Mouse (Mus musculus): ENCODE results near the gene Trem2. TPM values are rescaled to one million over a fixed set of nuclear protein-coding genes. Genes with fewer than 3 reads are reported as not detected.

The Trem2 gene
- polyA plus RNA-seq, 1 experiment: 0.04 TPM

DNA sequence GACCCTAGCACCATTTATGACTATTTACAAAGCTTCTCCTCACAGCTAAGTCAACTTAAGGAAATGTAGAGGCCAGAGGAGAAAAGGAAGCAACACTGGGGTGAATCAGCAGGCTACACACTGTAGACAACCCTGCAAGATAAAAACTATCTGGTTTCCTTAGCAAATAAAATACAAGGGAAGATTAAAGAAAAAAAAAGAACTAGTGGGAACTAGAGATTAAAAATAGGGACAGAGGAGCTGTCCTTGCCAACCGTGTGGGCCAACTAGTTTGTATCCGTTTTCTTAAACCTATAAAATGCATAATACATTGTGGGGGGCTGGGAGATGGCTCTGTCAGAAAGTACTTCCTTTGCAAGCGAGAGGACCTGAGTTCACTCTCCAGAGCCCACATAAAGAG lies 4.3 kb upstream of the Trem2 start:
- Histone ChIP-seq H3K4me3 (no peak overlapping the region), H3K79me2 (ENCODE audit: control insufficient read depth, insufficient read depth) (no peaks in the 10 kb centered on the region), H3ac (ENCODE audit: control insufficient read depth, insufficient read length) (no peak overlapping the region), H3K36me3 (ENCODE audit: control insufficient read depth, insufficient read depth) (no peaks in the 10 kb centered on the region), H3K27me3 (ENCODE audit: control insufficient read depth, insufficient read depth, insufficient read length) (no peaks in the 10 kb centered on the region), H3K4me2 (ENCODE audit: low read depth) (no peak overlapping the region)
- no peak for TF ChIP-seq MYOD1 (IDR thresholded peaks at IDR 0.05; ENCODE audit: control insufficient read depth in 1 of 3, insufficient read length in 2 of 3, low read depth in 2 of 3)
- no peak for TF ChIP-seq E2F4 (IDR thresholded peaks at IDR 0.05; ENCODE audit: insufficient read depth)
- TF ChIP-seq TCF3 (IDR thresholded peaks at IDR 0.05; ENCODE audit: insufficient read length, low read depth): no peak
- TF ChIP-seq TCF12 (IDR thresholded peaks at IDR 0.05; ENCODE audit: insufficient read depth, poor library complexity, severe bottlenecking): no peak
- no peak for TF ChIP-seq POLR2A (IDR thresholded peaks at IDR 0.05; ENCODE audit: insufficient read length, low read depth)
- no peak for TF ChIP-seq USF1 (IDR thresholded peaks at IDR 0.05; ENCODE audit: low read depth)
- no peak for TF ChIP-seq CEBPB (IDR thresholded peaks at IDR 0.05; ENCODE audit: insufficient read depth, poor library complexity, severe bottlenecking)
- no peak for TF ChIP-seq MAX (IDR thresholded peaks at IDR 0.05; ENCODE audit: low read depth)
- no peak for TF ChIP-seq MYOG (IDR thresholded peaks at IDR 0.05; ENCODE audit: control insufficient read depth in 1 of 3, insufficient read depth in 1 of 3, insufficient read length in 2 of 3, low read depth in 2 of 3)
- no peak for TF ChIP-seq POLR2AphosphoS2 (IDR thresholded peaks at IDR 0.05; ENCODE audit: insufficient read length, low read depth)
- TF ChIP-seq REST (IDR thresholded peaks at IDR 0.05; ENCODE audit: insufficient read depth, insufficient read length): no peak
- no peak for TF ChIP-seq SRF (IDR thresholded peaks at IDR 0.05; ENCODE audit: control insufficient read depth, insufficient read length, low read depth)

DNA sequence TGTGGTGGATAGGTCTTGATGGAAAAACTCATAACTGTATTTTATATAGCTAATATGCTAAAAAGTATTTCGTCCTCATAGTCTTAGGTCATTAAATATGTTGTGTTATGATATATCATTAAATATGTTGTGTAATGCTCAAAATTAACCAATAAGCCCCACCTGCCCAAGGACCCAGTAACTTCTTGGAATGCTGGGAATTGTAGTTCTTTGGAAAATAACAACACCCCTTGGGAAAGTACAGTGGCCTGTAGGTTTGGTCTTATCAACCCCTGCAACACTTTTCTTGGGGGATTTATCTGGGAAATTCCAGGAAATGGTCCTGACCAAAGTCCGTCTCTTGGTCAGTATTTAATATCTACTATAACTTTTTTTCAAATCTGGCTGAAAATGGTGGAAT lies 3.1 kb upstream of the Trem2 start:
- H3K79me2 ChIP-seq (ENCODE audit: control insufficient read depth, insufficient read depth): no peaks in the 10 kb centered on the region
- TF ChIP-seq TCF3 (IDR thresholded peaks at IDR 0.05; ENCODE audit: insufficient read length, low read depth) (no peak), MYOD1 (IDR thresholded peaks at IDR 0.05; ENCODE audit: control insufficient read depth in 1 of 3, insufficient read length in 2 of 3, low read depth in 2 of 3) (no peak), USF1 (IDR thresholded peaks at IDR 0.05; ENCODE audit: low read depth) (no peak), MYOG (IDR thresholded peaks at IDR 0.05; ENCODE audit: control insufficient read depth in 1 of 3, insufficient read depth in 1 of 3, insufficient read length in 2 of 3, low read depth in 2 of 3) (no peak), REST (IDR thresholded peaks at IDR 0.05; ENCODE audit: insufficient read depth, insufficient read length) (no peak)

DNA sequence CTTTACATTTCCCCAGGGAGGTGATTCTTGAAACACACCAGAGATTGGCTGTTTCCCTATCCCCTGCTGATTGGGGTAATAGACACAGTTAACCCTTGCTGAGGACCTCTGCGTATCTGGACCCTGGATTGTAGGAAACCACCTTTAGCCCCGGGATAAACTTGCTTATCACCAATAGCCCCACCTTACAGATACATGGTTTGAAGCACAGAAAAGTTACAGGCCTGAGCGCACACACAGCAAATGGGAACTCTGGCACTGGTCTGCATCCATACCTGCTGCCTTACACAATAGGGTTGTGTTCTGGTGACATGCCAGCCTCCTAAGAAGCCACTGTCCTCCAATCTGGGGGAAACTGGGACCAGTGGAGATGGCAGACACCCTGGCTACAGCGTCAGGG lies 377 bp upstream of the Trem2 start:
- Histone ChIP-seq H3K36me3 (ENCODE audit: control insufficient read depth, insufficient read depth) (no peaks in the 10 kb centered on the region), H3K79me2 (ENCODE audit: control insufficient read depth, insufficient read depth) (no peaks in the 10 kb centered on the region), H3ac (ENCODE audit: control insufficient read depth, insufficient read length) (no peak overlapping the region), H3K4me3 (no peak overlapping the region), H3K27me3 (ENCODE audit: control insufficient read depth, insufficient read depth, insufficient read length) (no peaks in the 10 kb centered on the region), H3K4me2 (ENCODE audit: low read depth) (no peak overlapping the region)
- TF ChIP-seq CEBPB (IDR thresholded peaks at IDR 0.05; ENCODE audit: insufficient read depth, poor library complexity, severe bottlenecking) (no peak), POLR2A (IDR thresholded peaks at IDR 0.05; ENCODE audit: insufficient read length, low read depth) (no peak), E2F4 (IDR thresholded peaks at IDR 0.05; ENCODE audit: insufficient read depth) (no peak), SRF (IDR thresholded peaks at IDR 0.05; ENCODE audit: control insufficient read depth, insufficient read length, low read depth) (no peak), MAX (IDR thresholded peaks at IDR 0.05; ENCODE audit: low read depth) (no peak), MYOD1 (IDR thresholded peaks at IDR 0.05; ENCODE audit: control insufficient read depth in 1 of 3, insufficient read length in 2 of 3, low read depth in 2 of 3) (no peak), POLR2AphosphoS2 (IDR thresholded peaks at IDR 0.05; ENCODE audit: insufficient read length, low read depth) (no peak), USF1 (IDR thresholded peaks at IDR 0.05; ENCODE audit: low read depth) (no peak), REST (IDR thresholded peaks at IDR 0.05; ENCODE audit: insufficient read depth, insufficient read length) (no peak), TCF12 (IDR thresholded peaks at IDR 0.05; ENCODE audit: insufficient read depth, poor library complexity, severe bottlenecking) (no peak), TCF3 (IDR thresholded peaks at IDR 0.05; ENCODE audit: insufficient read length, low read depth) (no peak), MYOG (IDR thresholded peaks at IDR 0.05; ENCODE audit: control insufficient read depth in 1 of 3, insufficient read depth in 1 of 3, insufficient read length in 2 of 3, low read depth in 2 of 3) (no peak)

More for the DNA sequence above, 3.1 kb upstream of the Trem2 start:
- H3ac ChIP-seq (ENCODE audit: control insufficient read depth, insufficient read length): no peak overlapping the region
- H3K4me2 ChIP-seq (ENCODE audit: low read depth): no peak overlapping the region
- no peaks in the 10 kb centered on the region for H3K27me3 ChIP-seq (ENCODE audit: control insufficient read depth, insufficient read depth, insufficient read length)
- H3K36me3 ChIP-seq (ENCODE audit: control insufficient read depth, insufficient read depth): no peaks in the 10 kb centered on the region
- no peak overlapping the region for H3K4me3 ChIP-seq

DNA sequence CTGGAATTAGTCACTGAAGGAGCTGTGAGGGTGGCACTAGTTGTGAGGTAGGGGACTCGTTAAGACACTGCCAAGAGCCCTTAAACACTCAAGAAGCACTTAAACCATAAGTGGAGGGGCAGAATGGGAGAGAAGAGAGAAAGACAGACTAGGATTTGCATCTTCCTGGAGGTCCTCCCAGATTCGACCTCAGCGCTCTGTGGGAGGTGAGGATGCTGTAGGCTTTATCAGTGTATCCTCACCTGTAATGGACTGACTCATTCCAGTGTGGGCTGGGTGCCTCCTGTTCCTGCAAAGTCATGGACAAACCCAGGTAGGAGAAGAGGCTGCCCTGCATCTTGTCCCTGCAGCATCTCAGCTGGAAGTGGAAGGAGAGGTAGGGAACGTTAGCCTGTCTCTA lies 633 bp downstream of the Trem2 start:
- H3K4me3 ChIP-seq: no peak overlapping the region
- no peaks in the 10 kb centered on the region for H3K79me2 ChIP-seq (ENCODE audit: control insufficient read depth, insufficient read depth)
- no peak overlapping the region for H3K4me2 ChIP-seq (ENCODE audit: low read depth)
- no peak overlapping the region for H3ac ChIP-seq (ENCODE audit: control insufficient read depth, insufficient read length)
- no peaks in the 10 kb centered on the region for H3K36me3 ChIP-seq (ENCODE audit: control insufficient read depth, insufficient read depth)
- TF ChIP-seq E2F4 (IDR thresholded peaks at IDR 0.05; ENCODE audit: insufficient read depth) (no peak), POLR2AphosphoS2 (IDR thresholded peaks at IDR 0.05; ENCODE audit: insufficient read length, low read depth) (no peak), MYOG (IDR thresholded peaks at IDR 0.05; ENCODE audit: control insufficient read depth in 1 of 3, insufficient read depth in 1 of 3, insufficient read length in 2 of 3, low read depth in 2 of 3) (no peak), REST (IDR thresholded peaks at IDR 0.05; ENCODE audit: insufficient read depth, insufficient read length) (no peak), USF1 (IDR thresholded peaks at IDR 0.05; ENCODE audit: low read depth) (no peak), TCF12 (IDR thresholded peaks at IDR 0.05; ENCODE audit: insufficient read depth, poor library complexity, severe bottlenecking) (no peak), CEBPB (IDR thresholded peaks at IDR 0.05; ENCODE audit: insufficient read depth, poor library complexity, severe bottlenecking) (no peak), MYOD1 (IDR thresholded peaks at IDR 0.05; ENCODE audit: control insufficient read depth in 1 of 3, insufficient read length in 2 of 3, low read depth in 2 of 3) (no peak), TCF3 (IDR thresholded peaks at IDR 0.05; ENCODE audit: insufficient read length, low read depth) (no peak), MAX (IDR thresholded peaks at IDR 0.05; ENCODE audit: low read depth) (no peak), SRF (IDR thresholded peaks at IDR 0.05; ENCODE audit: control insufficient read depth, insufficient read length, low read depth) (no peak), POLR2A (IDR thresholded peaks at IDR 0.05; ENCODE audit: insufficient read length, low read depth) (no peak)
- H3K27me3 ChIP-seq (ENCODE audit: control insufficient read depth, insufficient read depth, insufficient read length): no peaks in the 10 kb centered on the region

DNA sequence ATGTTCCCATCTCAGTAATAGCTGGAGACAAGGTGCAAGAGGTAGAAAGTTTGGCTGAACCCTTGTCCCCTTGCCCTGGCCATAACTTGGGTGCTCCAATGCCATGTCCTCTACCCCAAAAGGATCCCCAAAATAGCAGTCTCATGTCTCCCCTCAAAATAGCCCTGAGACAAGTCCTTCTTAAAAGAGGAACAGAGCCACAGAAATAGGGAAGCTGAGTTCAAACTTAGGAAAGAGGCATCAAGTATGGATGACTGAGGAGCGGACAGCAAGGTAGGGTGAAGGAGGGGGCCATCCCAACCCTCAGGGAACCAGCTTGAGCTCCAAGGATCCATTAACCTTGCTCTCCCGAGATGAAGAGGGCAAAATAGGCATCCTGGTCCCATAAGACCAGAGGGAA lies 1.1 kb downstream of the Trem2 start:
- TF ChIP-seq POLR2A (IDR thresholded peaks at IDR 0.05; ENCODE audit: insufficient read length, low read depth) (no peak), E2F4 (IDR thresholded peaks at IDR 0.05; ENCODE audit: insufficient read depth) (no peak), MYOG (IDR thresholded peaks at IDR 0.05; ENCODE audit: control insufficient read depth in 1 of 3, insufficient read depth in 1 of 3, insufficient read length in 2 of 3, low read depth in 2 of 3) (no peak), CEBPB (IDR thresholded peaks at IDR 0.05; ENCODE audit: insufficient read depth, poor library complexity, severe bottlenecking) (no peak), MYOD1 (IDR thresholded peaks at IDR 0.05; ENCODE audit: control insufficient read depth in 1 of 3, insufficient read length in 2 of 3, low read depth in 2 of 3) (no peak), POLR2AphosphoS2 (IDR thresholded peaks at IDR 0.05; ENCODE audit: insufficient read length, low read depth) (no peak), MAX (IDR thresholded peaks at IDR 0.05; ENCODE audit: low read depth) (no peak), TCF3 (IDR thresholded peaks at IDR 0.05; ENCODE audit: insufficient read length, low read depth) (no peak), USF1 (IDR thresholded peaks at IDR 0.05; ENCODE audit: low read depth) (no peak), TCF12 (IDR thresholded peaks at IDR 0.05; ENCODE audit: insufficient read depth, poor library complexity, severe bottlenecking) (no peak), SRF (IDR thresholded peaks at IDR 0.05; ENCODE audit: control insufficient read depth, insufficient read length, low read depth) (no peak)
- Histone ChIP-seq H3K36me3 (ENCODE audit: control insufficient read depth, insufficient read depth) (no peaks in the 10 kb centered on the region), H3K27me3 (ENCODE audit: control insufficient read depth, insufficient read depth, insufficient read length) (no peaks in the 10 kb centered on the region)

More for the DNA sequence above, 1.1 kb downstream of the Trem2 start:
- H3K4me2 ChIP-seq (ENCODE audit: low read depth): no peak overlapping the region
- no peaks in the 10 kb centered on the region for H3K79me2 ChIP-seq (ENCODE audit: control insufficient read depth, insufficient read depth)
- H3K4me3 ChIP-seq: no peak overlapping the region
- no peak overlapping the region for H3ac ChIP-seq (ENCODE audit: control insufficient read depth, insufficient read length)

Measured in myocyte (in vitro differentiated cells).